Mouse (Mus musculus) MEL (cell line): Measurements from ENCODE around the gene Glo1. TPM values are rescaled to one million over a fixed set of nuclear protein-coding genes. Genes with fewer than 3 reads are reported as not detected.
A peak's percentile ranks its signal among the peaks of the same experiment; 100 is the strongest.

Experiments used
- DNase-seq: peaks from one replicate; pipeline ENCODE4 v3.0.0; 2011; ENCODE audit warnings: low read depth, low spot score
- H3K27ac ChIP-seq: 2 replicates; pipeline ENCODE4 v1.5.1; 2012; ENCODE audit warnings: low read depth, mild to moderate bottlenecking, control low read depth, low read length, moderate library complexity; ENCODE audit not compliant: control insufficient read depth
- H3K27me3 ChIP-seq, 2 experiments: fragments of 150-350 bp in 1 of 2; sonication (generic) in 1 of 2; 2 replicates each; pipeline ENCODE4 v1.6.1; 2012; ENCODE audit warnings: low read length in 2 of 2, mild to moderate bottlenecking in 2 of 2, improper control_type of control experiment in 1 of 2, moderate library complexity in 1 of 2; ENCODE audit not compliant: insufficient read depth in 2 of 2, control insufficient read depth in 1 of 2
- H3K36me3 ChIP-seq, 2 experiments: 2 replicates each; pipeline ENCODE4 v1.6.1; 2012 to 2014; ENCODE audit warnings: low read length in 2 of 2, improper control_type of control experiment in 1 of 2, inconsistent platforms in 1 of 2, mild to moderate bottlenecking in 1 of 2; ENCODE audit not compliant: insufficient read depth in 2 of 2, control insufficient read depth in 1 of 2
- H3K4me1 ChIP-seq, 2 experiments: fragments of 150-350 bp in 1 of 2; sonication (generic) in 1 of 2; 2 replicates each; pipeline ENCODE4 v1.6.1; 2012; ENCODE audit warnings: low read length in 2 of 2, improper control_type of control experiment in 1 of 2, mild to moderate bottlenecking in 1 of 2; ENCODE audit not compliant: insufficient read depth in 2 of 2, control insufficient read depth in 1 of 2
- H3K4me3 ChIP-seq, 2 experiments: fragments of 150-350 bp in 1 of 2; sonication (generic) in 1 of 2; 2 replicates each; pipeline ENCODE4 v1.5.1; 2012; ENCODE audit warnings: low read depth in 2 of 2, low read length in 2 of 2, mild to moderate bottlenecking in 2 of 2, moderate library complexity in 2 of 2, control low read depth in 1 of 2, improper control_type of control experiment in 1 of 2; ENCODE audit not compliant: control insufficient read depth in 1 of 2, insufficient read depth in 1 of 2
- H3K79me2 ChIP-seq: 2 replicates; pipeline ENCODE4 v1.6.1; 2012; ENCODE audit warnings: mild to moderate bottlenecking, low read length, moderate library complexity; ENCODE audit not compliant: control insufficient read depth, poor library complexity, insufficient read depth
- H3K9ac ChIP-seq: 2 replicates; pipeline ENCODE4 v1.6.1; 2012; ENCODE audit warnings: low read depth, mild to moderate bottlenecking, control low read depth, low read length, moderate library complexity; ENCODE audit not compliant: control insufficient read depth, poor library complexity, severe bottlenecking
- H3K9me3 ChIP-seq: fragments of 150-350 bp; sonication (generic); replicated peaks from 2 replicates; pipeline ENCODE4 v1.6.1; 2012; ENCODE audit warnings: mild to moderate bottlenecking, low read length, improper control_type of control experiment, moderate library complexity; ENCODE audit not compliant: insufficient read depth
- CHD2 ChIP-seq: IDR thresholded peaks from 2 replicates; pipeline ENCODE4 v1.6.1; 2011; ENCODE audit warnings: low read length, improper control_type of control experiment
- E2F4 ChIP-seq: IDR thresholded peaks from 2 replicates; pipeline ENCODE4 v1.6.1; 2011; ENCODE audit warnings: low read depth, low read length, improper control_type of control experiment, borderline replicate concordance
- ELF1 ChIP-seq: IDR thresholded peaks from 2 replicates; pipeline ENCODE4 v1.6.1; 2014; ENCODE audit warnings: low read depth, mild to moderate bottlenecking, inconsistent platforms, low read length, improper control_type of control experiment, moderate library complexity
- EP300 ChIP-seq, 2 experiments: IDR thresholded peaks; 2 replicates each; pipeline ENCODE4 v1.6.1; 2011; ENCODE audit warnings: improper control_type of control experiment in 2 of 2, low read length in 2 of 2, low read depth in 1 of 2, mild to moderate bottlenecking in 1 of 2
- HCFC1 ChIP-seq: IDR thresholded peaks from 2 replicates; pipeline ENCODE4 v1.6.1; 2012; ENCODE audit warnings: low read depth, mild to moderate bottlenecking, inconsistent platforms, low read length, improper control_type of control experiment, moderate library complexity
- JUND ChIP-seq: IDR thresholded peaks from 2 replicates; pipeline ENCODE4 v1.6.1; 2011; ENCODE audit warnings: low read depth, mild to moderate bottlenecking, improper control_type of control experiment, low read length
- KAT2A ChIP-seq: conservative IDR thresholded peaks from 2 replicates; pipeline ENCODE4 v1.6.1; 2012; ENCODE audit warnings: low read depth, low read length, improper control_type of control experiment, inconsistent platforms
- MAFK ChIP-seq: IDR thresholded peaks from 2 replicates; pipeline ENCODE4 v1.6.1; 2011; ENCODE audit warnings: low read depth, mild to moderate bottlenecking, low read length, improper control_type of control experiment, borderline replicate concordance
- MAX ChIP-seq: IDR thresholded peaks from 2 replicates; pipeline ENCODE4 v1.6.1; 2011; ENCODE audit warnings: low read length, improper control_type of control experiment
- MEF2A ChIP-seq: IDR thresholded peaks from 2 replicates; pipeline ENCODE4 v1.6.1; 2014; ENCODE audit warnings: low read depth, mild to moderate bottlenecking, inconsistent platforms, low read length, improper control_type of control experiment; ENCODE audit not compliant: poor library complexity, insufficient replicate concordance, severe bottlenecking; ENCODE audit errors: extremely low read depth
- MXI1 ChIP-seq: IDR thresholded peaks from 2 replicates; pipeline ENCODE4 v1.6.1; 2011; ENCODE audit warnings: mild to moderate bottlenecking, low read depth, low read length, improper control_type of control experiment
- NELFE ChIP-seq: IDR thresholded peaks from 2 replicates; pipeline ENCODE4 v1.6.1; 2011; ENCODE audit warnings: low read depth, low read length, improper control_type of control experiment
- NRF1 ChIP-seq: IDR thresholded peaks from 2 replicates; pipeline ENCODE4 v1.6.1; 2014; ENCODE audit warnings: low read depth, mild to moderate bottlenecking, inconsistent platforms, low read length, improper control_type of control experiment, moderate library complexity; ENCODE audit not compliant: poor library complexity, insufficient read depth, severe bottlenecking
- POLR2AphosphoS2 ChIP-seq: IDR thresholded peaks from 2 replicates; pipeline ENCODE4 v1.6.1; 2011; ENCODE audit warnings: low read length, improper control_type of control experiment
- POLR2AphosphoS5 ChIP-seq: IDR thresholded peaks from 2 replicates; pipeline ENCODE4 v1.6.1; 2012; ENCODE audit warnings: low read depth, borderline replicate concordance, mild to moderate bottlenecking, inconsistent platforms, low read length, moderate library complexity, mixed read lengths
- RCOR1 ChIP-seq: IDR thresholded peaks from 2 replicates; pipeline ENCODE4 v1.6.1; 2012; ENCODE audit warnings: low read depth, mild to moderate bottlenecking, inconsistent platforms, low read length, improper control_type of control experiment
- SIN3A ChIP-seq: IDR thresholded peaks from 2 replicates; pipeline ENCODE4 v1.6.1; 2012; ENCODE audit warnings: low read length, improper control_type of control experiment, inconsistent platforms
- TAL1 ChIP-seq: IDR thresholded peaks from 2 replicates; pipeline ENCODE4 v1.6.1; 2012; ENCODE audit warnings: mild to moderate bottlenecking, inconsistent platforms, low read length, moderate library complexity, mixed read lengths
- TCF12 ChIP-seq: IDR thresholded peaks from 2 replicates; pipeline ENCODE4 v1.6.1; 2014; ENCODE audit warnings: low read depth, mild to moderate bottlenecking, inconsistent platforms, low read length, improper control_type of control experiment, moderate library complexity
- UBTF ChIP-seq: IDR thresholded peaks from 2 replicates; pipeline ENCODE4 v1.6.1; 2012; ENCODE audit warnings: low read depth, mild to moderate bottlenecking, inconsistent platforms, low read length, improper control_type of control experiment, moderate library complexity, borderline replicate concordance; ENCODE audit not compliant: insufficient read depth
- USF1 ChIP-seq: IDR thresholded peaks from 2 replicates; pipeline ENCODE4 v1.6.1; 2014; ENCODE audit warnings: low read depth, mild to moderate bottlenecking, inconsistent platforms, low read length, improper control_type of control experiment, moderate library complexity
- ZKSCAN1 ChIP-seq: IDR thresholded peaks from 2 replicates; pipeline ENCODE4 v1.6.1; 2012; ENCODE audit warnings: low read depth, mild to moderate bottlenecking, inconsistent platforms, low read length, improper control_type of control experiment, moderate library complexity
- polyA plus RNA-seq, 2 experiments: library from polyadenylated mRNA; stranded (reverse) in 1 of 2; unstranded in 1 of 2; fragments of >175 nt in 1 of 2; fragments of >200 nt in 1 of 2; gene quantifications; 2 replicates each; pipeline versions ENCODE4 v1.2.1 to v1.2.4; 2012; ENCODE audit warnings: low replicate concordance in 2 of 2, low read depth in 1 of 2; ENCODE audit not compliant: insufficient read length in 2 of 2, insufficient read depth in 1 of 2, missing spikeins in 1 of 2
- total RNA-seq: library from RNA; depleted of rRNA; stranded (reverse); fragments of 300-350 nt; gene quantifications from 2 replicates; pipeline ENCODE4 v1.2.3, GENCODE M21; 2012

Gene Glo1
- total and polyA plus RNA-seq, 3 experiments = 58.5 to 288 (median 260) TPM

- TF ChIP-seq JUND (no peak), EP300 (IDR thresholded peaks at IDR 0.05; ENCODE audit: low read depth in 1 of 2, low read length in 2 of 2) (no peak), E2F4 (no peak), MAFK (no peak), TAL1 (no peak), UBTF (peak; percentile 90; the same call in 1 of the 2 replicates), MXI1 (no peak), MAX (no peak), NRF1 (no peak), HCFC1 (no peak), ZKSCAN1 (no peak), CHD2 (no peak), KAT2A (no peak)
Observed at GRCm38 (mm10) chr17:30612075-30612859, 14.4 kb downstream of the Glo1 start (continued).

- TF ChIP-seq NRF1 (no peak), UBTF (no peak), RCOR1 (no peak), SIN3A (no peak), TCF12 (no peak), ELF1 (no peak), POLR2AphosphoS2 (no peak), NELFE (no peak), MEF2A (no peak), MAX (no peak), ZKSCAN1 (no peak), POLR2AphosphoS5 (no peak), E2F4 (no peak), USF1 (no peak)
- peak overlapping the region; percentile 89 to 96 for H3K4me3 ChIP-seq
- DNase-seq = no peak
- H3K36me3 ChIP-seq = peaks cover 6 to 52% of the 10 kb centered on the region in 2 experiments; a peak in 3 of 4 replicates
- H3K4me1 ChIP-seq = peaks cover 38% of the 10 kb centered on the region in 2 experiments
- H3K9me3 ChIP-seq = no peaks in the 10 kb centered on the region
- H3K27ac ChIP-seq = peak overlapping the region; percentile 89
- H3K9ac ChIP-seq = peak overlapping the region; percentile 90
- peaks cover 44% of the 10 kb centered on the region for H3K79me2 ChIP-seq
- H3K27me3 ChIP-seq = no peaks in the 10 kb centered on the region
Observed at GRCm38 (mm10) chr17:30611221-30612074, 15.2 kb downstream of the Glo1 start.
